Mouse (Mus musculus) E14TG2a.4 (cell line): ENCODE measurements around the gene Fnip2.

Experiments
- CTCF ChIP-seq: conservative IDR thresholded peaks from 2 replicates; pipeline ENCODE4 v1.5.1; 2014; ENCODE audit warnings: low read length
- POU5F1 ChIP-seq: IDR thresholded peaks from 2 replicates; pipeline ENCODE4 v1.6.1; 2014; ENCODE audit warnings: low read length, borderline replicate concordance

DNA sequence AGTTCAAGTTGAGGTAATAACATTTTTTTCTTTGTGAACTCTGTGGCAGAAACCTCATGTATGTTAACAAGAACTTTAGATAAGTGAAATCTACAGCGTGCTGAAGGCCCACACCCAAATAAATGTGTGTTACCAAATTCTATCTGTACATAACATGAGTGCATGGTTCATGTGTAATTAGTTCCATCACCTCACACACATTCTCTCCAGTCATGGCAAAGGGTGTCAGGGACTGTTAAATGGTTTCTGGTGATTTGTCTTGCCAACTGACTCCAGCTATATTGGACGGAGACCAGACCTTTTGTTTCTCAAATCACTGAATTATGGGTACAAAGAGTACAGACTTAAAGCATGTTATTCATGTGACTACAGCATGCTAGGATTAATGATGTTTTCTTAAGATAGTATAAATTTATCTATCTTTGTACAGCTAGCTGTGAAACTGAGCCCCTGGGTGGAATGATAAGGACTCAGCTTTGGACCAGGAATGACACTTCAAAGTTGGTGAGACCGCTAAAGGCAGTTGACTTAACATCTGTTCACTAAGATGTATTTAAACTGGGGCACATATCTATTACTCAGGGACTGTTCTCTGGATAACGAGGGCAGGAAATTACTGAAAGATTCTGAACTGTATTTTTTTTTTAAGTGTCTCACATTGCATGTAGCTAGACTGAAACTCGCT lies 12.4 kb upstream of the Fnip2 start:
- TF ChIP-seq CTCF (no peak), POU5F1 (no peak)
